Mouse (Mus musculus): ENCODE measurements around the gene Pibf1.

Gene Pibf1

DNA sequence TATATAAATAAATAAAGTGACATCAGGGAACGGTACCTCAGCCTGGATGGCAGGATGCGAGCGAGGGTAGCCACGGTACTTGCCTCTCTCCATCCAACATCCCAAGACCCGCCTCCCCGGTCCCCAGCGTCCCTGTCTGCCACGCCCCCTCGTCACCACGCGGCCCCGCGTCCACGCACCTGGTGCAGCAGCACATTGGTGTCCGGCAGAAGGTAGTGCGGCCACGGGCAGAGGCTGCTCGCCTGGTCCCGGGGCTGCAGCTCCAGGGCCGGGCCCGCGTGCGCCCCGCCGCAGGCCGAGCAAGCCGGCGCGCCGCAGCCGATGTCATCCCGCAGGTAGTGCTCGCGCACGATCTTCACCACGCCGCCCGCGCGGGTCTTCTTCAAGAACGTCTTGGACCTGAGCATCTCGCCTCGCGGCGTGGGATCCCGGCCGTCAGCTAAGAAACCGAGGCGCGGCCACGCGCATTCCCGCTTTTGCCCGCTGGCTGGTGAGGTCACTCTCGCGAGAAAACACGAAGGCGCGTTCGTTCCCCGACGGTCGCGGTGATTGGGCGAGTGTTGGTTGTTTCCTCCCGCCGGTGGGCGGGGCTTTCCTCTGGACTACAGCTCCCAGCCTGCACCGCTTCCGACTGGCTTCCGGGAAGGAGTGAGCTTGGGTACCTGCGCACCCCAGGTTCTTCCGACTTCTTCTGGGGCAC, at the start of gene Pibf1, which contains the start of gene Dis3:
Pibf1 (plus strand) TSS at position 158 of the 700 bp plus-strand sequence.
Dis3 (minus strand) TSS at position 504 of the 700 bp plus-strand sequence.
- under 1% methylated on average over 73 of the region's 73 CpGs for WGBS

- 62% methylated on average over 7 of the region's 7 CpGs for WGBS
Observed at GRCm38 (mm10) chr14:99058959-99059586, 40.2 kb upstream of the Pibf1 start.

DNA sequence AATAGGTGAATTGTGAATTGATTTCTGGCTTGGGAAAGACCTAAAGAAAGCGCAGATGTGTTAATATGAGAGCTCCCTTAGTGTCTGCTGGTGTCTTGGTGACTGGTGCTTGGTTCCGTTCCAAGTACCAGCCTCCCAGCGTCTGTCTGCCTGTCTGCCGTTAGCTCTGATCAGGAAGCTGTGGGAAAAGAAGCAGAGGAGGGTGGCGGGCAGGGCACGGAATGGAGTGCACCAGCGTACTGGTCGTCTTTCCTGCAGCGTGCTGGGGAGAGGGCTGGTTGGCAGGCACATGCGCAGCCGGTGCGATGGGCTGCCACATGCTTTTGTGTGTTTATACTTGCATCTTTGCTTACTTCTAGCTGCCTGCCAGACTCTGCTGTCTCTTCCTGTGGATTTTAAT, 38.6 kb upstream of the Pibf1 start:
- 52% methylated on average over 12 of the region's 12 CpGs for WGBS

GRCm38 (mm10) chr14:99063091-99063490, 36.1 kb upstream of the Pibf1 start:
- 96% methylated on average over 2 of the region's 2 CpGs for WGBS

DNA sequence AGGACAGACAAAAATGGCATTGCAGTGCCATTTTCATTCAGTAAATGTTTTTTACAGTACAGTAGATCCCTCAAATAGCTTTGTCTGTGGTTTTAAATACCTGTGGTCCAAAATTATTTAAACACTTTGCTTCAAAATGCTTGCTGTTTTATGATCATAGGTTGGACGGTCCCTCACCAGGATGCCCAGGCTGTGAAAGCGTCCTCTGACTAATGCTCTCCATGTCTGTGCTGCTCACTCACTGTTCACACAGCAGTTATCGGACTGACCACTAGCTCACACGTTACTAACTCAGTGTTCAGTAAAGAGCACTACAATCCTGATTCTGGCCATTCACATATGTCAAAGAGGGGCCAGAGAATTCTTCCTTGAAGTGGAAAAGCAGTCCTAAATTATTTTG, 28.1 kb upstream of the Pibf1 start:
- 90% methylated on average over 4 of the region's 4 CpGs for WGBS

GRCm38 (mm10) chr14:99088947-99089346, 10.3 kb upstream of the Pibf1 start:
- 87% methylated on average over 7 of the region's 7 CpGs for WGBS

DNA sequence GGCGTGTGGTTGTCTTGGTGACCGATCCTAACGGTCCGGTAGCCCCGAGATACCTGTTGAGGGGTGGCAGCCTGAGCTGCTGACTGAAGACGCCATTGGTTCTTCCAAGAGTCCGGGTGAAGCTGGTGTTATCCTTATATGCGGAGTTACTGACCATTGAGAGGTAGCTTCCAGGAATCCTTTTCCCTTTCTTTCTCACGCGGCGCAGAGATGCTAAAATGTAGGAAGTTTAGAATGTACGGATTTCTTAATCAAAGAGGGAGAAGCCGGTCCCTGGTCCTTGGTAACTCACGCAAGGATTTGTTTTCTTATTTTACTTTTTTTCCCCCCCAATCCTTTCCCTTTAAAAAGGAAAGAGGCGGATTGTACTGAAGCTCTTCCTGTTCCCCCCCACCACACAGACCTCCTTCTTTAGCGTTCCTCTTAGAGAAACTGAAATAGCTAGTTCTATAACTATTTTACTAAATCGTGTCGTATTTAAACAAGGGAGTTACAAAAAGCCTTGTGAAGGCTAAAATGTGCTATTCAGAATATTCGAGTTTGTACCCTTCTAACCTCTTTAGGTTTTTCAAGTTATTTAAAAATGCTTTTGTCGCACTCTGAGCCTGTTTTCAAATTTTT, 853 bp downstream of the Pibf1 start:
- WGBS, result 4% methylated on average over 20 of the region's 20 CpGs

GRCm38 (mm10) chr14:99103050-99103449, 3.8 kb downstream of the Pibf1 start:
- 93% methylated on average over 4 of the region's 4 CpGs for WGBS

DNA sequence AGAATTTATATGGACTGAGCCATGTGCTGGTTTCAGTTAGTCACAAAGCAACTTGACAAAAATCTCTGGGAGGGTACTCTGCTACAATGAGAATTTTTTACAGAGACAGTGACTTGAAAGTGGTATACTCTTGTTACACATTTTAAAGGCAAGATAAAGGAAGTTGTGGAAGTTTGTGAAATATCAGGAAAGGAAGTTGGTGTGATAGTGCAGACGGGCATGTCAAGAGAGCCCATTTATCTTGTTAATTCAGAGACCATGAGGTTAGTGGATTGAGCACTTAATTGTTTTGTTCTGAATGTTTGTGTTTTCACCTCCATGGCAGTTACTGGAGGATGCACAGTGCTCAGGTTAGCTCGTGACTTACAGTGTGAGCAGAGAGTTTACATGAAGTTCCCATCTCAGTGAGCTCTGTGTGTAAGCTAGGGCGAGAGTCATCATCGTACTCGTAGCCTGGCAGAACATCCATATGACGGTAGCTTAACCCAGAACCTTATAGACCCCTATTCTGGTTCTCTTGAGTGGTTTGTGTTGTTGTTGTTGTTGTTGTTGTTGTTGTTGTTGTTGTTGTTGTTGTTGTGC, 5.4 kb downstream of the Pibf1 start:
- 95% methylated on average over 6 of the region's 6 CpGs for WGBS

GRCm38 (mm10) chr14:99106671-99107070, 7.4 kb downstream of the Pibf1 start:
- 95% methylated on average over 2 of the region's 2 CpGs for WGBS

DNA sequence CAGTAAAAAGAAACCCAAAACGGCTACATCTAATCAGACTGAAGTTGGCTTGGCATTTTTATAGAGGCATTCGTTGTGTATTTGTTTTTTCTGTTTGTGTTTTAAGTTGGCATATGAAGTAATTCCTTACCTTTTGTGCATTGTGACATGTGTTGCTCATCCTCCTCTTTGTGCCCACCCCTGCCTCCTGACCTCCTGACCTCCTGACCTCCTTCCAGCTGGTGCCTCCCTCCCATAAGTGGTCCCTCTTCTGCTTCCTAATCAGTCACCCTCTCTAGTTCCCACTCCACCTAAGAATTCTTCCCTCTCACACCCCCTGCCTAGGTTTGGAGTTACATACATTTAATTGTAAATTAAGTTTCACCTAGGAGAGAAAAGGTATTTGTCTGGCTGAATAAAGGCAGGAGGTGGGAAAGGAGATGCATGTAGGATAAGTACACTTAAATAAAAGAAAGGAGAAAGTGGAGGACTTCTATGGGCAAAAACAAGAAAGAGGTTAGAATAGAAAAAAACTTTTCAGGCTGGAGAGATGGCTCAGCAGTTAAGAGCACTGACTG, 8.5 kb downstream of the Pibf1 start:
- WGBS, result 84% methylated on average over 2 of the region's 2 CpGs

DNA sequence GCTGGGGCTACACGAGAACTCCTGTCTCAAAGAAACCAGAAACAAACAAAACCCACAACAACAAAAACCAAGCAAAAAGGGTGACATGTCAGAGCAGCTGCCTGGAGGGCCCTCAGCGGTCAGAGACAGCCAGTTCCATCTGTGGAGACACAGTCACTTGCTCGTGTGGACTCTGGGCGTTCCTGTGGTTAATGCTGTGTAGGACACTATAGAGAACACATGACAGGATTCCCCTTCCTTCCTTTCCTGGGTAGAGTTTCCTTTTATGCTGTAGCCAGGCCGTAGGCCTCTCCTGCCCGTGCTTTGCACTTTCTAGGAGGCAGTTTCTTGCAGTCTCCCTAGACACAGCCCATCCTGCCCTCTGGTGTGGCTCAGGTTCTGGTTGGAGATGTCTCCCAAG, 9.5 kb downstream of the Pibf1 start:
- 76% methylated on average over 6 of the region's 6 CpGs for WGBS

DNA sequence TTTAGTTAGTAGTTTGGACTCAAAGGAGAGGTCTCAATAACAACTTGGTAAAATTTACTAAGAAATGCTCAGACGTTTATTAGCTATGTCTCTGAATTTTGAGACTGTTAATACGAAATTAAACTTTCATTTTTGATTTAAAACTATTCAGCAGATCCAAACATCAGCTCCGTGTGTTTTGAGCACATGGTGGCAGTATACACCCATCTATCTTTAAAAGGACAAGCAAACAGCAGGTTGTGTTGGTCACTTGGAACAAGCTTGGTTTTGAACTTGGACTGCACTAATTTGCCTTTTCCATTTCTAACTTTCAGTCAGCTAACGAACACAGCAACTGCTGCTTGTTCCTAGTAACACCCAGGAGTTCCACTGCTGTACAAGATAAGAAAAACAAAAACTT, 18.4 kb downstream of the Pibf1 start:
- 66% methylated on average over 4 of the region's 4 CpGs for WGBS

DNA sequence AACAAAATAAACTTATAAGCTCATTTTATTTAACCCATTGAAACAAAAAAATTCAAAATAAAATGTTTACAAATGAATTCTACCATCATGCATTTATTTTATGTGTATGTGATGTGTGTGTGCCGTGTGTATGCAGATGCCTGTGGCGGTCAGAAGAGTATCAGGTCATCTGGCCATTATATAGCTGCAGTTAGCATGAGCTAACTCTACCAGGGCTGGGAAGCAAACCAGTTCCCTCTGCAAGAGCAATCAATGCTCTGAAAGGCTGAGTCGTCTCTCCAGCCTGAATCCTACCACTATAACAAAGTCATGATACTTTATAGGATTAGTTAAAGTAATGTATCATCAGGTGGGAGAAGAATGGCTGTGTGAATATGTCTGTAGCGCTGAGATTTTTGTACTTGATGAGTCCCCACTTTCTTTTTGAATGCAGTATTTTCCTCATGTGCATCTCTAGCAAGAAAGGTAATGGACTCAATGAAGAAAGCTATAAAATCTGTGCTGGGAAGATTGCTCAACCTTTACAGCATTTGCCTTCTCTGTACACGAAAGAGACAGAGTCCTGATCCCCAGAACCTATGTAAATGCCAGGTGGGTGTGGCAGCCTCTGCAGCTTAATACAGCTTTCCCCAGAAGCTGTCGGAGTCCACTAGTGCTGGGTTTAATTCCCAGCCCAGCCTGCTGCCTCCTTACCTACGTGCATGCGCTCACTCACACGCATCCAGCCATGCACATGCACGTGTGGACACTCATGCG, 22.5 kb downstream of the Pibf1 start:
- WGBS, result 92% methylated on average over 11 of the region's 11 CpGs

GRCm38 (mm10) chr14:99124076-99124475, 24.9 kb downstream of the Pibf1 start:
- 93% methylated on average over 4 of the region's 4 CpGs for WGBS

DNA sequence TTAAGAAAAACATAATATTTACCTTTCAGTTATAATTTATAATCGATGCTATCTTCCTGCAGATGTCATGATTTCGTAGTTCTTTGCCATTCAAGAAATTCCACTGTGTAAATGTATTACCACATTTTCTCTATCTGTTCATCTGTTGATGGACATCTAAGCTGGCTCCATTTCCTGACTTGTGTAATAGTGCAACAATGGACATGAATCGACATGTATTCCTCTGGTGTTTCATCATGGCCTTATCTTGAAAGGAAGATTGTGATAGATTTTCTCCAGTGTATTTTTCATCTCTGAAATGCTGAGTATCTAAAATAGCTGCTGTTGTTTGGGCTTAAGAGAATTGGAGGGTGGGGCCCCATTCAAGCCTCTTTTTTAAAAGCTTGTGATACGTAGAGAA, 27.5 kb downstream of the Pibf1 start:
- 89% methylated on average over 4 of the region's 4 CpGs for WGBS

DNA sequence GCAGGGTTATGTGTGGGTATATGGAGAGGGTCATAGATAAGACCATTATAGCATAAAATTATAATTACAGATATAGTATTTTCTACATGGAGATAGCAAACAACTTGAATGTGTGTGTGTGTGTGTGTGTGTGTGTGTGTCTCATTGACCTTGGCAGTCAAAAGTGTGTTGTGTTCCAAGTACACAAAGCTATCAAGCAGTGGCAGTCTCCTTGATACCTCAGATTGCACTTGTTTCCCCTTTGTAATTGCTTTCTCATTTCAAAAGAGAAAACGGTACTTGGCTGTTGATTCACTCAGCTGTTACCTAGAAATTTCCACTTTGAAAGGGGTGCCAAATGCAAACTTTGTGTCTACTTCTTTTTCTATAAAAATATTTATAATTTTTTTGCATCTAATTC, 28.3 kb downstream of the Pibf1 start:
- WGBS, result 51% methylated on average over 1 of the region's 1 CpGs

GRCm38 (mm10) chr14:99129050-99129449, 29.8 kb downstream of the Pibf1 start:
- 95% methylated on average over 2 of the region's 2 CpGs for WGBS

GRCm38 (mm10) chr14:99134048-99134447, 34.8 kb downstream of the Pibf1 start:
- 83% methylated on average over 2 of the region's 2 CpGs for WGBS

GRCm38 (mm10) chr14:99135761-99136160, 36.5 kb downstream of the Pibf1 start:
- WGBS, result 95% methylated on average over 9 of the region's 9 CpGs

DNA sequence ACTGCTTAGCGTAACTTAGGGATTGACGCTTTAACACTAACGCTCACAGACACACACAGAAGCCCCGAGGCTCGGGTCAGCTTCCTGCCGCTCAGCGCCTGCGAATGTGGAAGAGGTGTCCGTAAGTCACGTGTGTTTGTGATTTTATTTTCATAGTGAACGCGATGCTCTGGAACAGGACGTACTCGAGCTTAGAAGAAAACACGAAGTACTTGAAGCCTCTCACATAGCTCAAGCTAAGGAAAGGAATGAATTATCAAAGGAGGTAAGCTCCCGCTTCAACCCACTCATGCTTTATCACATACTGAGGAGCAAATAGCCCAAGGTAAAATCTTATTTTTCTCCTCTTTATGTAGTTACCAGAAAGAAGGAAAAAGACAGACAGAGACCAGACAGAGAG, 37.1 kb downstream of the Pibf1 start:
- WGBS, result 95% methylated on average over 16 of the region's 16 CpGs

- WGBS, result 94% methylated on average over 2 of the region's 2 CpGs
Observed at GRCm38 (mm10) chr14:99140036-99140435, 40.8 kb downstream of the Pibf1 start.

Measured in cerebral cortex, adult 2 months (tissue).